Mouse (Mus musculus): ENCODE measurements around the gene Slc27a5.
A peak's percentile ranks its signal among the peaks of the same experiment; 100 is the strongest.

Gene Slc27a5

DNA sequence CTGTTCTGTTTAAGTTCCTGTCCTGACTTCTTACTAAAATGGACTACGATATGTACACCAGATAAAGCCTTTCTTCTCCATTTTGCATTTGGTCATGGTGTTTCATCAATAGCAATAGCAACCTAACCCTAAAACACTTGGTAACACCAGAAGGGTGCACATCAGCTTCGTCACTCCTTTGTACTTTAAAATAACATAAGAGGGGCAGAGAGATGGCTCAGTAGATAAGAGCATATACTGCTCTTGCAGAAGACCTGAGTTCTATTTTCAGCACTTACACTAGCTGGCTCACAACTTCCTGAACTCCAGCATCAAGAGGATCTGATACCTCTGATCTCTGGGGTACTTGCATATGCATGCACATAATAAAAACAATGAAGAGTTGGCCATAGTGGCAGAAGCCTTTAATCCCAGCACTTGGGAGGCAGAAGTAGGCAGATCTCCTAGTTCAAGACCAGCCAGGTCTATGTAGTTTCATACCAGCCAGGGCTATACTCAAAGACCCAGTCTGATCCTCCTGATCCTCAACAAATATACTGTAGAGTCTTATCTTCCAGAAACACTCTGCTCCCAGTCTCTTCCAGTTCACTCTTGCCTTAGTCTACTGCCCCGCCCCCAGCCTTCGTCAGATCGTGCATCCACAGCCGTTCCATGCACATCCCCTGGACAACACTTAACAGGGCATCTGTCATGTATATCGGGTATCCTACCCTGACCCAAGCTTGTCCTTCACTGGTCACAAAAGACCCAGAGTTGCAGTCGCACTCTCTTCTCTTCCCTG is 10.4 kb downstream of the Slc27a5 start:
- no peak for DNase-seq (ENCODE audit: inconsistent age in 2 of 2, low spot score in 1 of 2)

- DNase-seq (ENCODE audit: inconsistent age in 2 of 2, low spot score in 1 of 2): no peak
These were observed 11.1 kb downstream of the Slc27a5 start for GRCm38 (mm10) chr7:12986906-12987305.

DNA sequence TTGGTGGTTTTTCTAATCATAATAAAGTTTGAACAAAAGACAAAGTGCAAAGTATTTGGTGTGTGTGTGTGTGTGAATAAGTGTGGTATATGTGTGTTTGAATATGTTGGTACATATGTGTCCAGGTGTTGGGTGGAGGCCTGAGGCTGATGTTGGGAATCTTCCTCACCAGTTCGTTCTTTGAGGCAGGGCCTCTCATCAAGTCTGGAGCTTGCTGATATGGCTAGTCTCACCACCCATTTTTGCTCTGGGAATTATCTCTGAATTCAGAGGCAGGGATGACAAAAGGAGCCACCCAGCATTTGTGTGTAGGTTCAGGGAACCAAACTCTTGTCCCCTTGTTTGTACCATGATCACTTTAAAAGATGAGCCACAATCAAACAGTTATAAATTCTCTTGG is 12.3 kb downstream of the Slc27a5 start:
- no peak for DNase-seq (ENCODE audit: inconsistent age in 2 of 2, low spot score in 1 of 2)

DNA sequence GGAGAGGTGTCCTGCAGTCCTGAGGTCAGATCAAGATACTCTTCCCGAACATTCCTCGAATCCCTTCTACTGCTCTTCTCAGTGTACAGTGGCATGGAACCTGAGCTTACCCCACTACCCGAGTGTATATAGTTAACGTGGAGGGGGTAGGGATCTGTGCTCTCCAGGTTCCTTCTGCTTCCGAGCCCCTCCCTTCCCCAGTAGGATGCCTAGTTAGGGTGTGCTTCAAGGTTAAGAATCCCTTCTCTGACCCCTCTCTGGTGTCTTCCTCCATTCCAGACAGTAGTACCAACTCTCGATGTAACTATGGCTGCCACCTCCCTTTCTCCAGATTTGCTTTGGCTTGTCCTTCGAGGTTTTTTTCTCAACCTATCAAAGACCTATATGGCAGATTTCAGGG is 17.7 kb downstream of the Slc27a5 start:
- peak in 1 of 2 experiments; percentile 17 for DNase-seq (ENCODE audit: inconsistent age in 2 of 2, low spot score in 1 of 2)

DNA sequence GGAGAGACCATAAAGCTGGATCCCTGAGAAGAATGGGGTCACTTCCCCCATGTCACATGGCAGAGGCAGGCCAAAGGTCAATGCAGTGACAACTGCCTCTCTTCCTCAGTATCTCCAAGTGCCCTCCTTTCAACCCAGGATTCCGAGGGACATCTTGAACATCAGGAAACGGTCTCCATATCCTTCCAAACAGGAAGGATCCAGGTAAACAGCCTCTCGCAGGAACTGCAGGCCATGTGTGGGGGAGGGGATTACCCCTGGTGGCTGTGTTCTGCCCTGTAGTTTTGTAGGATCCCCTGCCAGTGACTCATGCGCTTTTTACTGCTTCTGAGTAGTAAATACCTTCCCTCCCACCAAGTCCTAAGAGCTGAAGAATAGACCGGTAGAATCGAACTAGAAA is 18.2 kb downstream of the Slc27a5 start:
- DNase-seq (ENCODE audit: inconsistent age in 2 of 2, low spot score in 1 of 2): peak in 1 of 2 experiments; percentile 48

DNA sequence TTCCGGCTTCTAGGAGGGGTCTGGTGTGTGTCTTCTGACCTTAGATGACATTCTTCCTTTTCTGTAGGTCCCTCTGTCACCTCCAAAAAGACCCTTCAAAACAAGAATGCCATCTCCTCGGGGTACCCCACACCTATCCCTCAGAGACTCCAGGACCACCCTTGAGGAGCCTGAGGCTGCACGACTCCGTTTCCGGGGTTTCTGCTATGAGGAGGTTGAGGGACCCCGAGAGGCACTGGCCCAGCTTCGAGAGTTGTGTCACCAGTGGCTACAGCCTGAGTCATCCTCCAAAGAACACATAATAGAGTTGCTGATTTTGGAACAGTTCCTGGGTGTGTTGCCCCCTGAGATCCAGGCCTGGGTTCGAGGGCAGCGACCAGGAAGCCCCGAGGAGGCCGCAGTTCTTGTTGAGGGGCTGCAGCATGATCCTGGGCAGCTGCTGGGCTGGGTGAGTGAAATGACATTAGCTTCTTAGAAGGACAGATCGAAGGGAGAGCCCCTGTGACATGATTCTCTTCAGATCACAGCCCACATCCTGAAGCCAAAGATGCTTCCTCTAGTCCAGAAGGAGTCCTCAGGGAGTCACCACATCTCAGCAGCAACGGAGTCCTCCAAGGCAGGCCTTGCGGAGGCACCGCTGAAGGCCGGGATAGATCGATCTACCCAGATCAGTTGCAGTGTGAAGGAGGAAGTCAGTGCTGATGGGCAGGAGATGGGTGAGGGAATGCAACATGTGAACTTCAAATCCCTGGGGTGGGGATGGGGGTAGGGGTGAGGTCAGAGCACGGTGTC is 18.9 kb downstream of the Slc27a5 start:
- DNase-seq (ENCODE audit: inconsistent age in 2 of 2, low spot score in 1 of 2): peak; percentile 43 to 66

DNA sequence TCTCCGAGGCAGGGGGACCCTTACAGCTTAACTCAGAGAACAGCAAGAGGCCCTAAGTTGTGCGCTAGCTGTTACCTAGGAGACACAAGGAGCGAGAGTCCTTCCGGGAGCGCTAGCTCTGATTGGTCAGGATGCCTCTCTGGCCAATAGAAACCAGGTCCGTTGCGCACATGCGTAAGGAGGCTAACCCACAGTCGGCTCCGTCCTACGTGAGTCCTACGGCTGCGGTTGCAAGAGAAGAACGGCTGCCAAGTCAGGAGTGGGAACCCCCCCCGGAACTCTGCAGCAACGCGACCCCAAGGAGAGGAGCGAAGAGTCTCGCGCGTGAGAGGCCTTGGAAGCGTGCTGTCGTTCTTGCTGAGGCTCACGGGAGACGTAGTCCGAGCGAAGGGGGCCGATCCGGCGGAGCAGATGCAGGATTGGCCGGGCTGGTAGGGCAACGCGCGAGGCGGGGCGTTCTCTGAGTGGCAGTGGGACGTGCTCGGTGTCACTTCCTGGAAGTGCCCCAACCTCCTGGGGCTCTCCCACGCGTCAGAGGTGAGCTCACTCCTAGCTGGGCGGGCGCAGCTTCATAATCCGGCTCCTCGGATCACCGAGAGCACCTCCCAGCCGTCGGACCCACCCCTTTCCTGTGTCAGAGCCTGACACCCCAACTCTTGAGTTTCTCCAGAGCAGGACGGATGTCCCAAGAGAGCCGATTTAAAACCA is 20.2 kb downstream of the Slc27a5 start, which contains the start of gene Zfp446:
TSS of gene Zfp446 (plus strand) at position 167 of the 708 bp plus-strand sequence.
- DNase-seq (ENCODE audit: inconsistent age in 2 of 2, low spot score in 1 of 2): peak; percentile 99

DNA sequence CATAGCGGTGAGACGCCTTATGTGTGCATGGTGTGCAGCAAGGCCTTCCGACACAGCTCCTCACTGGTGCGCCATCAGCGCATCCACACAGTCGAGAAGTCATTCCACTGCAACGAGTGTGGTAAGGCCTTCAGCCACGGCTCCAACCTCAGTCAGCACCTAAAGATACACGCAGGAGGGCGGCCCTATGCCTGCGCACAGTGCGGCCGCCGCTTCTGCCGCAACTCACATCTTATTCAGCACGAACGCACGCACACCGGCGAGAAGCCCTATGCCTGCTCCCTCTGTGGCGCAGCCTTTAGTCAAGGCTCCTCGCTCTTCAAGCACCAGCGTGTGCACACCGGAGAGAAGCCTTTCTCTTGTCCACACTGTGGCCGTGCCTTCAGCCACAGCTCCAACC is 27.1 kb downstream of the Slc27a5 start:
- no peak for DNase-seq (ENCODE audit: inconsistent age in 2 of 2, low spot score in 1 of 2)

GRCm38 (mm10) chr7:12966104-12966845 is 31.7 kb downstream of the Slc27a5 start:
- peak; percentile 78 to 90 for DNase-seq (ENCODE audit: inconsistent age in 2 of 2, low spot score in 1 of 2)

- peak; percentile 93 to 97 for DNase-seq (ENCODE audit: inconsistent age in 2 of 2, low spot score in 1 of 2)
These were observed 32.3 kb downstream of the Slc27a5 start, which contains the start of gene Zfp324 for GRCm38 (mm10) chr7:12965678-12966091. Gene Zfp324, plus strand, starts transcription at chr7:12965838.

DNA sequence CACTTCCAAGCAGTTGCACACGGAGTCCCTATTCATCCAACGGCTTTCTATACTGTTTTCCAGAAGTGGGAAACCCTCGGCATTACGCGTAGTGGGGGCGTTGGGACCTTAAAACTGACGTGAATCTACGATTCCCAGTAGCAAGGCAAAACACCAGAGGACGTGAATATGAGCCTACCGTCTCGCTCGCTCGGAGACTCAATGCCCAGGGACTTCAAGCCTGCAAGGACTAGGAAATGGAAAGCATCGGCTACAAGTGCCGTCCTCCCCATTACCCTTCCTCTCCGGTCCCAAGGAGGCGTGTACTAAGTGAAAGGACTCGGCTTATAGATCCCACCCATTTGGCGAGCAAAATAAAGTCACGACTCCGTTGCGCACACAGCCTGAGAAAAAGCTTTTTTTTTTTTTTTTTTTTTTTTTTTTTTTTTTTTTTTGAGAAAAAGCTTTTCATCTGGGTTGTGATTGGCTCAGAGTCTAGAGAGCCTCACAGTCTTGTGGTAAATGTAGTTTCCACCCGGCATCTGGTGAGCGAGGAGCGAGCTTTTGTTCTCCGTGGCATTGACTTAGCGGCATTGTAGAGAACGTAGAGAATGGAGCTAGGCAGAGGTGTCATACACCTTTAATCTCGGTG is 36.4 kb downstream of the Slc27a5 start:
- peak; percentile 56 to 86 for DNase-seq (ENCODE audit: inconsistent age in 2 of 2, low spot score in 1 of 2)

- DNase-seq (ENCODE audit: inconsistent age in 2 of 2, low spot score in 1 of 2): no peak
These were observed 38.3 kb downstream of the Slc27a5 start for GRCm38 (mm10) chr7:12959718-12960117.

DNA sequence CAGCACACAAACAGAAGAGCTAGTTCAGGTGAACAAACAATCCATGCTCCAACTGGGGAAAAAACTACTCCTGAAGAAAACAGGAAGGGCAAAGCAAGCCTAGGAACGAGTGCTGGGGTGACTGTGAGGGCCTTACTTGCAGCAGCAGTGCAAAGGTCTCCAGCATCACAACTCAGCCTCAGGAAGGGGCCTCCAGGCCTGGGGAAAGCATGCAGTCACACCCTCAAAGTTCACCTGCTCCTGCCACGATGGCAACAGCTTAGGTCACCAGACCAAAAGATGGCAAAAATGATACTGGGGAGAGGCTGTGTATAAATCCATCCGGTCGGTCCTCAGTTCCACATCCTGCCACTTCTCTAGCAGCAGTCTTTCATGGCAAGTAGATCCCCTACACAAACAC is 39.0 kb downstream of the Slc27a5 start:
- DNase-seq (ENCODE audit: inconsistent age in 2 of 2, low spot score in 1 of 2): no peak

- DNase-seq (ENCODE audit: inconsistent age in 2 of 2, low spot score in 1 of 2): no peak
These were observed 40.5 kb downstream of the Slc27a5 start for GRCm38 (mm10) chr7:12957511-12957910.

- no peak for DNase-seq (ENCODE audit: inconsistent age in 2 of 2, low spot score in 1 of 2)
These were observed 43.1 kb downstream of the Slc27a5 start for GRCm38 (mm10) chr7:12954896-12955295.

- no peak for DNase-seq (ENCODE audit: inconsistent age in 2 of 2, low spot score in 1 of 2)
These were observed 48.1 kb downstream of the Slc27a5 start for GRCm38 (mm10) chr7:12949872-12950229.

- DNase-seq (ENCODE audit: inconsistent age in 2 of 2, low spot score in 1 of 2): peak; percentile 96 to 98
These were observed 48.7 kb downstream of the Slc27a5 start for GRCm38 (mm10) chr7:12949032-12949871.

DNA sequence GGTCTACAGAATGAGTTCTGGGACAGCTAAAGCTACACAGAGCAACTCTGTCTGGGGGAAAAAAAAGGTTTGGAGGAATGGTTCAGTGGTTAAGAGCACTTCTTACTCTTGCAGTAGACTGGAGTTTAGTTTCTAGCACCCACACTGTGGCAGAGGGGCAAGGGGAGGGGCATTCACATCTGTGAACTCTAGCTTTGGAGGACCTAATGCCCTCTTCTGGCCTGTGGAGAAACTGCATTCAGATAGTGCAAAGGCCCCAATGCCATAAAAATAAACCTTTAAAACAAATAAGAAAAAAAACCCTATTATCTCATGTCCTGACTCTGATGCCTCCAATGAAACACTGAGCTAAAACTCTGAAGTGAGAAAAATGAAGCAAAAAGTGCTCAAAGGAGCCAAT is 54.5 kb downstream of the Slc27a5 start:
- DNase-seq (ENCODE audit: inconsistent age in 2 of 2, low spot score in 1 of 2): peak in 1 of 2 experiments; percentile 46

DNA sequence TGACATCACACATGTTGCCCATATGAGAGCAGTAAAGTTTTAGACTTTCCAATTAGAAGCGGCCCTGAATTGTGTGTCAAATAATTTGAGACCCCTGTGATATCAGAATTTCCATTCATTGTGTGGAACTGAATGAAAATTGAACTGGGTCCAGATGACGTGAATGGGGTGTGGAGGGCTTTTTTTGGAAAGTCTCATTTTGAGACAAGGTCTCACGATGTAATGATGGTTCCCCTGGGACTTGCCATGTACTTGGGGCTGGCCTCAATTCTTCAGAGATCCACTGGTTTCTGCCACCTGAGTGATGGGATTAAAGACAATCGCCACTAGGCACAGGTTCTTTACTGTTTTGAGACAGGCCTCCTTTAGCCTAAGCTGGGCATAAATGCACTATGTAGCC is 57.4 kb downstream of the Slc27a5 start:
- DNase-seq (ENCODE audit: inconsistent age in 2 of 2, low spot score in 1 of 2): no peak

Measured in adrenal gland, adult (tissue).